Mouse (Mus musculus) neural tube, embryonic 10.5 days (tissue): ENCODE measurements around the gene Jarid2.
A peak's percentile ranks its signal among the peaks of the same experiment; 100 is the strongest.

Source experiments
- DNase-seq: peaks from one replicate; pipeline ENCODE4 v3.0.0-alpha.2; 2017; ENCODE audit warnings: low spot score; ENCODE audit errors: extremely low spot score

The Jarid2 gene

DNA sequence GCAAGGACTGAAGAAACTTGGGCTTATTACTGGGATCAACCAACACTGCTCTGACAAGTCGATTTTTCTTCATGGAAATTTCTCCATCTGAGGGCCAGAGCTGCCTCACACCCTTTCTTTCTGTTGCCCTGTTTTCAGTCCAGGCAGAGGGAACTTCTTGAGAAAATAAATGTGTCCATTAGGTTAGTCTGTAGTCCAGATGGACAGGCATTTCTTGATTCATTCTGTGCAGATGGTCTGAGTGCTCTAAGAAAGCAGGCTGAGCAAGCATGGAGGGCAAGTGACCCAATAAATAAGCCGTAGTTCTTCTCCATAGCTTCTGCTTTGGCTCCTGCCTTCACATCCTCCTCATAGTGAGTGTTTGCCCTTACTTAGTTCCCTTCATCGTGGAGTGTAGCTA is 46.1 kb downstream of the Jarid2 start:
- no peak for DNase-seq

DNA sequence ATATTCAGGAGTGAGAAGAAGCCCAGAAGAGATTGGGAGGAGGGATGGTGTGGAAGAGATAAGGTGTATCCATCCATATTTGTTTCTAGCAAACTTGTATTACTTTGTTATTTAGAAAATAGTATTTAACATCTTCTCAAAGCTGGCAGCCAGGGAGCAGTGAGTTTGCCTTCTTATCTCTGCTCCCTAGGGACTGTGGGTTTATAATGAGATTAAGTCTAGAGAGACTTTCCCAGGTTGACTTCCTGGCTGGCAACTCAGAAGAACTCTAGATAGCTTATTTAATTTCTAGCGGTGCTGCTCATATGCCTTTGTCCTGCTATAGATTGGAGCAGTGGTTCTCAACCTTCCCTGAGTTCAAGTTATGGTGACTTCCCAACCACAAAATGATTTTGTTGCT is 51.2 kb downstream of the Jarid2 start:
- DNase-seq, result no peak

DNA sequence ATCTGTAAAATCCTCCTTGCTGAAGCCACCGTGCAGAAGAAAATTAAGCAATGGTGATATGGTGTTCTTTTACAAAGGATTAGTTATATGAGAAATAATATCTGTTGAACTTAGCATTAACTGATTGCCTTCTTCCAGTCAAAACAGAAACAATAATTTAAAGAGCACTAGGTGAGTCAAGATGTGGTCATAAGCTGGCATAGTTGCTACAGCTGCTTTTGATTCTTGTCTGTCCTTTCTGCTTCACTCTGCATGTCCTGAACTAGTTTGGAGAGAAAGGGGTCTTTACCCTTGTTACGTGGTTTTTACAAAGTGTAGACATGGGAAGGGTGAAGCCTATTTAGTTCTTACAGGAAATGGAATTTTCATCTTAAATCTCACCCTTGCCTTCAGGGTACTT is 51.9 kb downstream of the Jarid2 start:
- DNase-seq, result no peak

DNA sequence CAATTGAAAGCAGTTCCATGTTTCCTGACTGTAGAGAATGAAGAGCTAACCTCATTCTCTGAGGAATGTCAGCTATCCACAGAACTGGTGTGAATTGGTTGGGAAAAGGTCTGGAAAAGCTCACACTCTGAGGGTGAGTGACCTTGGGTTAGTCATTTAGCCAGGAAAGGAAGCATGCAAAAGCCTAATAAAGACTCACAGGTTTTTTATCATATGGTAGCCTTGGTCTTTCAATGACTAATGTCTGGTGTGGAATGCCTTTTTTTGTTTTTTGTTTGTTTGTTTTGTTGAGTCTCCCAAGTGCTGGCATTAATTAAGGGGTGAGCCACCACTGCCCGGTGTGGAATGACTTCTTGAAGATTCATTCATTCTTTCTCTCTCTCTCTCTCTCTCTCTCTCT is 55.3 kb downstream of the Jarid2 start:
- DNase-seq, result no peak

DNA sequence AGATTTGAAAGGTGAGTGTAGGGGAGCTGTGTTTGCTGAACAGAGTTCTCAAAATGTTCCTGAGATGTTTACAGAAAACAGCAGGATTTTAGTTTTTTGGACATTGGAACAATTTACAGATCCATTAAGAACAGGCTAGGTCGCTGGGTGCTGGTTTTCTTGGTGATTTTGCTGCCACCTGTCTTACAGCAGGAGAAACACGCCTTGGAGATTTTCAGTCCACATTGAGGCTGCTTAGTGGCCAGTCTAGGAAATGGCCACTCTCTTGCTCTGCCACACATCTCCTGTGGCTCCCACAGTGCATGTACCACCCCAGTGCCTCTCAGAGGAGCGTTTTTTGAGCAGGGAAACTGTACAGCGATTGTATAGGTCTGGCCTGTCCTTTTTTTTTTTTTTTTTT is 57.0 kb downstream of the Jarid2 start:
- peak; percentile 23 for DNase-seq

DNA sequence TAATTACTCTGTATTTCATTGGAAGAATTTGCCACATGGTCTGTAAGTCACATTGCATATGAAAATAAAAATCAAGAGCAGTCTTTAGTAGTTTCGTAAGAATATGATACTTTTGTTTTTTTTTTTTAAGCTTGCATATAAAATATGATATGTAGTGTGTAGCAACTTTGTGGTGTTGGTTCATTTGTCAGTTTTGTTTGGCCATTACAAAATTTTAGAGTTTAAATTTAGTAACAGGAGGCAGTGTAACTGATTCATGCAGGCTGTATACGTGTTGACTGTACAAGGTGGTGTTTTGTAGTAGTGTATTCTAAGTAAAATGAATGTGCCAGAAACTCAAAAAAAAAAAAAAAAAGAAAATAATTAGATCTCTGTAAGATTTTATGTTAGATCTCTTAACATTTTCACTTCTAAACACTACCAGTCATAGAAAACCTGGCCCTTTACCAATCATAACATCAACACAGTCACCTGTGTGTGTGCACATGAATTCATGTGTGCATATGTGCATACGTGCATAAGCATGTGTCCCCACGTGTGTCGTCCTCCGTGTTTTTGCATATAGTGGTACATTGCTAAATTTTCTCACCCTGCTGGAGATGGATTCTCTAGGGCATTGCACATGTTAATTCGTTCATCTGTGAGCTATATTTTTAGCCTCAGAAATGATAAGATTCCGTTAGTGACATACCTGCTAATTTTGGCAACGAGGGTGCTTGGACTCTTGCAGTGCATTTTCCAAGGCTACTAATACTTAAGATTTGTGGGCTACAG is 59.3 kb downstream of the Jarid2 start:
- DNase-seq, result no peak

DNA sequence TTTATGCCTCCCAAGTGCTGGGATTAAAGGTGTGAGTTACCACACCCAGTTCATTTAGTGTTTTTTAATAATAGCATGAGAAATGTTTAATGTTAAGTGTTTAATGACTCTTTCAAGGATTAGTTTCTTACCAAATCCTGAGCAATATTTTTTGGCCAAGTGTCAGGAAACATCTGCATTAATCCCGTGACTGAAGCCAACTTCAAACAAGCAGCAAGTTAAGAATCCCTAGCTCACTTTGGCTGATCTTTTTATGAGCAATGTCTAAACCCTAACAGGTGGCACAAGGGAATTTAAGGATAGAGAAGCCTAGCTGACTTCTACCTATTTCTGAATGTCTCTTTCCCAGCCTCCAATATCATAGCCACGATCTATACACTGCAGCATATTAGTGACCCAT is 60.7 kb downstream of the Jarid2 start:
- no peak for DNase-seq

DNA sequence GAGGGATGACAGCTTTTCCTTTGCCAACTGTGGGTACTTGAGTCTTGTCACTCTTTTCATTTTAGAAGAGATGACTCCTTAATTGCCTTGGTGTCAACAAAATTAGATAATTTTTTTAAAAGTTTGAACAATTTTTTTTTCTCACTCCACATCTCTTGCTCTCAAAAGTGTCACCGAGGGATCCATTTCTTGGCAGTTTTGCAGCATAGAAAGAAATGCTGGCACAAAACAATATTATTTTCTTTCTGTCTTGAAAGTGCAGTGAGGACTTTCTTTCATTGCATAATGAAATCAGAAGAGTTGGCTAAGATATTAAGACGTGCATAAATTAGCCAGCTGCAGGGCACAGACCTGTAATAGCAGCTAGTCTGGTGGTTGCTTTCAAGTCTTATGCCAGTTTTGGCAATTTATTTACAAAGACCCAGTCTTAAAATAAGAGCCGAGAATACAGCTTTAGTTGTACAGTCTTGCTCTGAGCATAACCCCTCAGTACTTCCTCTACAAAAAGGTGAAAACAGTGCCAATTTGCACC is 63.2 kb downstream of the Jarid2 start:
- DNase-seq, result no peak

DNA sequence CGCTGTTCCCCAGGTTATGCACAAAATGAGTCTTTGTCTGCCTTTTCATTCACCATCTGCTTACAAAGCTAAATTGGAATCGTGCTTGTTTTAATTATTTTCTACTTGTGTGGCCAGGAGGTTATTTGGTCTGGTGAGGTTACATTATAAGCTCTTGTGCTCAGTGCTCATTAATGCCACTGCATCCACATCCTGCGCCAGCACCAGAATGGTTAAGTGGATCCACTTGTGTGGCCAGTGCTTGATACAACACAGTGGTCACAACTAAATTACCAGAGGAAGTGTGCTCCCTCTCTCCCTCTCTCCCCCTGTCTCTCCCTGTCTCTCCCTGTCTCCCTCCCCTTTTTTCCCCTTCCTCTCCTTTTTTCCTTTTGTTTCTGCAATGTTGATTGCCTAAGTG is 66.6 kb downstream of the Jarid2 start:
- DNase-seq, result no peak

DNA sequence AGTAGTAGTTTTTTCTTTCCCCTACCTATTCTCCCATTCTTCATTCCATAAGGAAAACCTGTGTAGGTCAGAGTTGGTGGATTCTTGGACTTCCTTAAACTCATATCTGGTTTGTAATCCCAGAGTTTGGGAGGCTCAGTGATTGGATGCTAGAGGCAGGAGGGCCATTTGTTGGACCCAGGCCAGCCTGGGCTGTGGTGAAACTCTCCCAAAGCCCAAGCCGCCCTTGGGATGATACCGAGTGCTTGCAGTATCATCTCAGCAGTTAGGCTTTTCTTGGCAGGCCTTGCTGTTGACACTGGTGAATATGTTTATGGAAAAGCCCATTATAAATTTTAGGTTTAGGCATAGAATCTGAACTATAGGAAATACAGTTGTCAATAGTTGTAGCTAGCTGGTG is 67.5 kb downstream of the Jarid2 start:
- no peak for DNase-seq

DNA sequence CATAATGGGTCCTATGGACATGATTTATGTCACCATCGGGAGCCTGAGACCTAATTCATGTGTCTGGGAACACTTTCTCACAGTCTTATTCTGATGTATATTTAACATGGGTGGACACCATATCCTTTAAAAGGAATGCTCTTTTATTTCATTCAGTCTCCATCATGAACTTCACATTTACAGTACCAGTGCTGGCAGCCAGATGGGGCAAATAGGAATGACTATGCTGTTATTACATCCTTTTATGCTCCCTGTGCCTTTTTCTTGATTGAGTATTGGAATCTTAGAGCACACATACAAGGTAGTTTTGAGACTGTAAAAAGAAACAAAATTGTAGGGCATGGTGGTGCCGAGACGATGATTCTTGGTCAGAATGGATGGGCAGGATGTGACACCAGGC is 69.0 kb downstream of the Jarid2 start:
- no peak for DNase-seq

DNA sequence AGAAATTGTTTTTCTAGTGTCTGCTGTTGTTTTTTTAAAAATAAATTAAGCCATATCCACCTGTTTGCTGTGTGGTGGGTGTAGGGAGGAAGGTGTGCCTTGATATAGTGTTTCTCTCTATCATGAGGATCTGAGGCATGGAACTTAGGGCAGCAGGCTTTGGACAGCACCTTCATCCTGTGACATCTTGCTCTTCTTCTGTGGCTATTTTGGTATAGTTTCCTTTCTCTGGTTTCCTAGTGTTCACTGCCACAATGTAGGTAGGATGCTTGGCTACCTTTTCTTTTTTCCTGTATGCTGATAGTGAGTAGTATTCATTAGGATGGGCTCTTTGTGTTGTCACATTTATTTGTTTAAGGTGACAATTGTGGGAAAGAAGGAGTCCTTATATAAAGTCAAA is 69.9 kb downstream of the Jarid2 start:
- DNase-seq, result no peak

DNA sequence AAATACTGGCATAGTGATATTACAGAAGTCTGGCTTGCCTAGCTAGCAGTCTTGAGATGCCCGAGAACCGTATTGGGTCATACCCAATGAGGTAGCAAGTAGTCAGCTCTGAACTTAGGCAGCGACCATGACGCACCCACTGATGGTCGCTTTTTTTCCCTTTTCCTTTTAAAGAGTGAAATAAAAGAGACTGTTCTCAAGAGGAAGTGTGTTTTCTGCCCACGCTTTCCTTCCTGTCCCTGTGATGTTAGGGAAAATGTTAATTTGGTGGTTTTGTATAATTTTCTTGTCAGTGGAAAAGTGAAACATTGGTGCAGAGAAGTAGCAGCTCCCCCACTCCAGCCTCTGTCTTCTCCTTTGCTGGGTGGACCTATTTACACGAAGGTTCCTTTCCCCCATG is 70.8 kb downstream of the Jarid2 start:
- no peak for DNase-seq

DNA sequence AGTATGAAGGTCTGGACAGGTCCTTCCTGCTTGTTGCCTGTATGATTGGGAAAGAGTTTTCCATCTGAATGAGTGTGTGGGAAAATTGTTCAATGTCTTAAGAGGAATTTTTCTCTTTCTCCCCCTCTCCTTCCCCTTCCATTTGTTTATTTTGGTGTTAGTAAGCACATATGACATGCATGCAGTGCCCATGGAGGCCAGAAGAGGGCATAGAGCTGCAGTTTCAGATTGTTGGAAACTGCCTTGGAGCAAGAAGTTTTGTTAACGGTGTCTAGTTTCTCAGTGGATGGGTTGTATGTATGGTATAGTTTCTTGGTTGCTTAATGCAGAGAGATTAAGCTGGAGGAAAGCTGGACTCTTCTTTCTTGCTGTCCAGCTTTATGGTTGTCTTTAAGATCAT is 75.6 kb downstream of the Jarid2 start:
- DNase-seq, result peak; percentile 30

DNA sequence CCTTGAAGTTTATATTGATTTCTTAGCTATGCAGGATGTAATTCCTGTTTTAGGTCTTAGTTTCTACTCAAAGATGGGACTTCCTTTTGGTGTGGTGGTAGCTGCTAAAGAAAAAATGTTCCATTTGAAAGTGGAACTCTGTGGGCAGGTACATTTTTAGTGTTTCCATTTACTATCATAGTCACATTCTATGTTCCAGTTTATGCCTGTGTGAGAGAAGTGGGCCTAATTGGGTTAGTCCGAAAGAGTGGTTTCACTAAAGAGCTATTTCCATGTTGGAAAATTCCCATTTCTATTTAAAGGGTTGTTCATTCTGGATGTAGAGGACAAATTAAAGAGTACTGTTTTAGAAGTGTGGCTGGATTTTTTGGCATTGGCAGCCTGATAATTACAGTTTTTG is 79.0 kb downstream of the Jarid2 start:
- DNase-seq, result no peak

DNA sequence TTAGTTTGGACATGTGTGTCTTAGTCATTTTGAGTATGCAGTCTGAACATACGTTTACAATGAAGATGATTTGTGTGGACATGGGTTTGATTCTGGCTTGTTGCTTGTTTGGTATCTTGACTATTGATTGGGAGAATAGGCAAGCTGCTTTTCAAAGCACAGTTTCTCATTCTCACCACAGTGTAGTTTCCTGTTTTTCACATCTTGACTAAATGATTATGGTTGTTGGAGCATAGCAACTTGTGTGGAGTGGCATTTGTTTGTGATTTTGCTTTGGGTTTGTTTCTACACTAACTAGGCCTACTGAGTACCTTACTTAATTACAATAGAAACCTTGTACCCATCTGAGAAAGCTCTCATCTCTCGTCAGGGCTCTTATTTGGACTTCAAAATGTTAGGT is 81.7 kb downstream of the Jarid2 start:
- DNase-seq, result no peak

DNA sequence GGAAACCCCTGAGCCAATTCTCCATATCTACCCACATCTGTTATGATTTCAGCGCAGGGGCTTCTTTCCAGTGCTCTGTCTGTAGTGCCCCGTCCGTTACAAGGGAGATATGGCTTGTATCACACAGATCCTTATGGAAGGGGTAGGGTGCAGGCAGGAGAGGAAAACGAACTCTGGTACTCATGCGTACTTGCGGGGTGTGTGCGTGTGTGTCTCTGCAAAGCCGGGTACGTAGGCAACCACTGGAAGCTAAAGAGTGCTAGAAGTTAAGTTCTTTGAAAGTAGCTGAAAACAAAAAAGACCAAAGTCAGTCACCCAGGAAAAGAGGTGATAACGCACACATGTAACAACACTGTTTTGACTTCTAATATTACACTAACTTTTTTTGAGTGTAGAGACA is 82.3 kb downstream of the Jarid2 start:
- DNase-seq, result no peak

DNA sequence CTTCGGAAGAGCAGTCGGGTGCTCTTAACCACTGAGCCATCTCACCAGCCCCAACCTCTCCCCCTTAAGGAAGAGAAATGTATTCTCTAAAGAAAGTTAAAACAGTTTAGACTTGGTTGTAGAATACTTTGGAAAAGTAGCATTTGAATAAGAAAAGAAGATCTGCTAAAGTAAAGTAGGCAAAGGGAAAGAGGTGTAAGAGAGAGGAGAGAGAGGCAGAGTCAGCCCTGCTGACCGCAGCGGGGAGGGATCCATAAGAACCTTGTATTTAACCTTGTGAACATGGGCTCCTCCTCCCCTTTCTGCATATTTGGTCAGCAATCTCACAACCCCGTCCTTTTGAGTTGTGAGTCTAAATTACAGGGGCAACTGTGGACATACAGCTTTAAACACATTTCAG is 83.1 kb downstream of the Jarid2 start:
- no peak for DNase-seq

DNA sequence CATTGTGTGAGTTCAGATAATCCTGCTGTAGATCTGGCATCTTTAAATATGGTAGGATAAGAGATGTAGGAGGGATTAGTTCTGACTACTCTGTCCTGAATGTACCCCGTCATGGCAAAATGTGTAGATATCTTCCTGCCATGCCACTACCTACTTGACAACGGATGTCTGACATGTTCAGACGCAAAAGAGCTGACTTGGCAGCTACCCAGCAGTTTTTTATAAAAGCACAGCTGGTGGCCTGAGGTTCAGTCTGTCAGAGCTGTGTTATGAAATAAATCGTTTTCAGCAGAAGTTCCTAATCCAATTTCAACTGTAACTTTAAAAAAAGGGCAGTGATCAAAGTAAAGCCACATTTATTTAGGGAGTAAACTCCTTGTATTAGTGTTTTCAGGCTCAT is 90.1 kb downstream of the Jarid2 start:
- no peak for DNase-seq

DNA sequence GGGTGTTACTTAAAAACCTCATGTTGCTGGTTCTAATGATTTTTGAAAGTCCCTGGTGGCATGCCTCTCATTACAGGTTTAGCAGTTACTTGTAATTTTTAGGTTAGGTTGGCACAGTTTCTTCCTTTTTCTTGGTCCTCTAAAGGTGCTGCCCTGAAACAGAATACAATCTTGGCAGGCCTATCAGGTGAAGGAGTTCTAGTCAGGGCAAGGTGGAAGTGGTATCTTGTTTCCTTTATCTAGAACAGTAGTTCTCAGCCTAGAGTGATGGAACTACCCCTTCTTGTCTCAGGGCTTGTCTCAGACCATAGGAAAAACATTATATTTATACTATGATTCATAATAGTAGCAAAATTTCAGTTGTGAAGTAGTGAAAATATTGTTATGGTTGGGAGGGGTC is 93.3 kb downstream of the Jarid2 start:
- DNase-seq, result no peak

DNA sequence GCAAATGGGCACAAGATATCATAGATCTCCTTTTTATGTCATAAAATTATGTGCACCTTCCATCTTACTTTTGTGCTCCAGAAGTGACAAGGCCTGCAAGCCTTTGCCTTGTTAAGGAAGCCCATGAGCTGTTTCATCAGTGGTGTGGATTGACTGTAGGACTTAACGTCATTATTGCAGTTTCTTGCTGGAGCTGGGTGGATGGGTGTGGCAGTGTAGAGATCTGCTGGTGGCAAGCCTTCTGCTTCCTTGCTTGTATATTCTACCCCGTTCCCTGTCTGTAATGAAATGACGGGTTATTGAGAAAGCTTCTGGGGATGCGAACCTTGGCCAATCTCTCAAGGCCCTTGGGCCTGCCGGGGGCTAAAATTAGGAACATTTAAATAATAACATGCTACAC is 99.6 kb downstream of the Jarid2 start:
- no peak for DNase-seq

DNA sequence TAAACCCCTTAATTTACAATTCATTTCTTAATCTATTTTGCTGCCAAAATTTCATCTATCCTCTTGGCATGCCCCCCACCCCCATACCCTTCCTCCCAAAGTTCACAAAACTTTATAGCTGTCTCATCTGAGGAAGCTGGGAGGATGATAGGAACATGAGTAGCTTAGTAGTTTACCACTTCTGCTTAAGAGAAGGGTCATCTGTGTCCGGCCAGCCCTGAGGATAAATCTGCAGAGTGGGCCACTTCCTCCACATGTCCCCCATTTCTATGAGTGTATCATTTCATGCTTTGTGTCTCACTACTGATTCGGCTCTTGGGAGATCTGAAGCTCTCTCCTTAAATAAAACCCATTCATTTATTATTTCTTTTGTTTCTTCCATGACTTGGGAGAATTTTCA is 102.8 kb downstream of the Jarid2 start:
- DNase-seq, result no peak

DNA sequence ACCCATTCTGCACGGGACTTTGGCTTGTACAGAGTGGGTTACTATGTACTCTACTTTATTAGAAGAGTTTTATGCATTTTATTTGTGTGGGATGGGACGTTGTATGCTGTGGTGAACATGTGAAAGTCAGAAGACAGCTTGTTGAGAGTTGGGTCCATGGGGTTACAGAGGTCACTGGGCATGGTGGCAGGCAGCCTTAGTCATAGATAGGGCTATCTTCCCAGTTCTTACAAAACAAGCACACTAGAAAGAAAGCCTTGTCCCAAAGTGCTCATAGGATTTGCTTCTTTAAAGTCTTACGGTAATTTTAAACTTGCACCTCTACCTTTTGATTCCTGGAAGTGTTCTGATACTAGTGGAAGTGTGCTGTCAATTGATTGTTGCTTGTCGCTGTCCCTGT is 103.6 kb downstream of the Jarid2 start:
- DNase-seq, result no peak

DNA sequence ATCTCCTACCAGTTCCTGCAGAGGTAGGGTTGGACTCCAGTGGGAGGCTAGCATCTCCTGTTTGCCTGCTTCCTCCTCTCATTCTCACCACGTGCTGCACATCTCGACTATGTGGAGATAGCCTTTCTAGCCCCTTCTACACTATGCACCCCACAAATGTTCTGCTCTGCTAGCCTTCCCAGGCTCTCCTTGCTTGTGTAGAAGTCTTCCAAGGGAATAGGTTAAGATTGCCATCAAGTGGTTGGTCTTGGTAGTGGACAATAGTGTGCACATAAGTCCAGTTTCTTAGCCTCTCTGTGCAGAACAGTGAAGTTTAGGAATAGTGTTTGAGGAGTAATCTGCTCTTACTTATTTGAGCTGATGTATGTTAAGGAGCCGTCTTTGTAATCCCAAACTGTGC is 104.1 kb downstream of the Jarid2 start:
- DNase-seq, result no peak
